Mouse (Mus musculus) midbrain, embryonic 10.5 days (tissue): ENCODE data around the gene Sap30. TPM values are rescaled to one million over a fixed set of nuclear protein-coding genes. Genes with fewer than 3 reads are reported as not detected.
"Not testable (repeated sequence)": the region's sequence is repeated elsewhere in the genome, so short reads cannot be mapped to it uniquely, and the experiment has no call there.

Source experiments
- DNase-seq: peaks from one replicate; pipeline ENCODE4 v3.0.0-alpha.2; 2017; ENCODE audit warnings: low spot score
- H3K27ac ChIP-seq: fragments of 300-500 bp; sonication (generic); replicated peaks from 2 replicates; pipeline ENCODE4 v1.5.1; 2016; ENCODE audit warnings: mild to moderate bottlenecking
- H3K27me3 ChIP-seq: fragments of 300-500 bp; sonication (generic); 2 replicates; pipeline ENCODE4 v1.6.1; 2016; ENCODE audit warnings: low read depth, mild to moderate bottlenecking; ENCODE audit not compliant: poor library complexity, severe bottlenecking
- H3K36me3 ChIP-seq: fragments of 300-500 bp; sonication (generic); 2 replicates; pipeline ENCODE4 v1.6.1; 2016; ENCODE audit warnings: mild to moderate bottlenecking, moderate library complexity
- H3K4me1 ChIP-seq: fragments of 300-500 bp; sonication (generic); 2 replicates; pipeline ENCODE4 v1.6.1; 2016
- H3K4me3 ChIP-seq: fragments of 300-500 bp; sonication (generic); 2 replicates; pipeline ENCODE4 v1.5.1; 2016; ENCODE audit warnings: mild to moderate bottlenecking, moderate library complexity
- H3K9me3 ChIP-seq: fragments of 300-500 bp; sonication (generic); replicated peaks from 2 replicates; pipeline ENCODE4 v1.6.1; 2016; ENCODE audit warnings: mild to moderate bottlenecking
- WGBS: fragments of 180-500 bp; shearing (Covaris S2); methylation state at CpG from one replicate; pipeline ENCODE4 v1.1.7; 2016; 5-methylcytosine and 5-hydroxymethylcytosine counted together
- polyA plus RNA-seq: library from polyadenylated mRNA; unstranded; fragments of >200 nt; fragmentation: Nextera tagmentation; extraction: Ambion mirVana; gene quantifications from 2 replicates; pipeline ENCODE4 v1.2.1, GENCODE M21; 2016

Gene Sap30
- 78.9 and 86.9 TPM in 2 replicates for polyA plus RNA-seq

DNA sequence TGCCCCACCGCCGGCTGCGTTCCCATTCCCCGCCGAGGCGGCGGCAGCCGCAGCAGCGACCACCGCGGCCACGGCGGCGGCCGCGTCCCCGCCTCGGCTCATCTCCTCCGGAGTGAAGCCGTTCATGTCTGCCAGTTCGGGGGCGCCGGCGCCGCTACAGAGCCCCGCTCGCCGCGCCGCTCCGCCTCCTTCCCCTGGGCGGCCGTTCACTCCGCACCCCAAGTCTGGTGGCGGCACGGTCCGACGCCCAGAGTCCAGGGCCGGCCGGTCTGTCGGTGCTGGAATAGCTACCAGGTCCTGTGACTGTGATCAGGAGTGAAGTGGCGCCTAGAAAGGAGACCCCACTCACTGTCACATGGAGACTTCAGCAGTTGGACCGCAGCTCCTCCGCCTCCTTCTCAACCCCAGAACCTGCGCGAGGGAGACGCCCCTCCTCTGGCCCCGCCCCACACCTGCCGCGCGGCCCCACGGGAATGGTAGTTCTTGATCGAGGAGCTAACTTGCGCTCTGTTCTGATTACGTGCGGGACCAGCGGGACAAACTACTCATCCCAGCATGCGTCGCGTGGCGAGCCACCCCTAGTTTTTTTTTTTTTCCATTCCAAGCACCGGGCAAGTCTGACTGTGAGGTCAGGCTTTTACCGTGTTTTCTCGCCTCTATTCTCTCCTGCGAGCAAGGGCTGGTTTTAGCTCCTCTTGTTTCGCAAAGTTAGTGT is at the start of gene Sap30:
Sap30 (minus strand) TSS at position 420 of the 715 bp plus-strand sequence.
- no peaks in the 10 kb centered on the region for H3K27me3 ChIP-seq
- no peaks in the 10 kb centered on the region for H3K9me3 ChIP-seq
- H3K27ac ChIP-seq: peak within 1 kb of the TSS; percentile 95
- peaks cover 29% of the 10 kb centered on the region for H3K36me3 ChIP-seq
- WGBS: under 1% methylated on average over 66 of the region's 66 CpGs
- peak within 1 kb of the TSS; percentile 97 for H3K4me3 ChIP-seq
- peaks cover 16% of the 10 kb centered on the region for H3K4me1 ChIP-seq
- peak; percentile 99 for DNase-seq

DNA sequence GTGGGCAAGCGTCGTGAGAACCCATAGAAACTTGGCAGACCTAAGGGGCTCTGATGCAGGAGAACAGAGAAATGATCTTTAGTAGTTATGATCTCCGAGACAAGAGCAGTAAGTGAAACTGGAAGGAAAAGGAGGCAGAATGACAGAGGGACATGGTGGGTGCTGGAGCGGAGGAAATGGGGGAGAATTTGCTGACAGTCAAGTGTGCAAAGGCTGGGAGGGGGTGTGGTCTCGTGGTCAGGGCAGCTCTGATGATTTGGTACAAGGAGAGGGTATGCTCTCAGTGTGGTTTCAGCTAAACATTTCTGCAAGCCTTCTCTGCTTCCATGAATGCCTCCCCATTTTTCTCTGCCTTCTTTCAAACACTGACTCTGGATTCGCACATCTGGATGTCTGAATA is 48.5 kb upstream of the Sap30 start:
- no peak for DNase-seq
- WGBS: 94% methylated on average over 6 of the region's 6 CpGs
- Histone ChIP-seq H3K27ac (no peak overlapping the region), H3K4me1 (no peaks in the 10 kb centered on the region), H3K27me3 (no peaks in the 10 kb centered on the region), H3K36me3 (peaks cover 29% of the 10 kb centered on the region), H3K9me3 (no peaks in the 10 kb centered on the region), H3K4me3 (no peak overlapping the region)

DNA sequence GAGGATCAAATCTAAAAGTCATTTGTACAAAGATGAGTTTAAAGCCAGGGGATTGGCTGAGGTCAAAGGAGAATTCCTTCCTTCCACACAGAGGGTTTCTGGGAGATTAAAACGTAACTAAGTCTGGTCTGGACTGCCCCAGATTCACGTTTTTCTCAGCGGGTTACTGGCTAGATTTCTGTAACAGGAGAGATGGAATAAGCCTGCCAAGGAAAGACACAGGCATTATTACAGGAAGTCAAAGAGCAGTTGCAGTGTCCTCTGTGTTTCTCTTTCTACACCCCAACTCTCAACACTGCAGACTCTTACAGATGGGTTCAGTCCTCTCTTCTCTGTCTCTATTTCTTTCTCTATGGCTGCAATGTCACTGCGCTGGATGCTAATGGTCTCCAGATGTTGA is 46.8 kb upstream of the Sap30 start:
- DNase-seq: no peak
- no peak overlapping the region for H3K4me3 ChIP-seq
- 78% methylated on average over 4 of the region's 4 CpGs for WGBS
- H3K9me3 ChIP-seq: no peaks in the 10 kb centered on the region
- no peaks in the 10 kb centered on the region for H3K27me3 ChIP-seq
- H3K27ac ChIP-seq: no peak overlapping the region
- H3K36me3 ChIP-seq: peaks cover 29% of the 10 kb centered on the region
- H3K4me1 ChIP-seq: no peaks in the 10 kb centered on the region; the same call in 1 of the 2 replicates

DNA sequence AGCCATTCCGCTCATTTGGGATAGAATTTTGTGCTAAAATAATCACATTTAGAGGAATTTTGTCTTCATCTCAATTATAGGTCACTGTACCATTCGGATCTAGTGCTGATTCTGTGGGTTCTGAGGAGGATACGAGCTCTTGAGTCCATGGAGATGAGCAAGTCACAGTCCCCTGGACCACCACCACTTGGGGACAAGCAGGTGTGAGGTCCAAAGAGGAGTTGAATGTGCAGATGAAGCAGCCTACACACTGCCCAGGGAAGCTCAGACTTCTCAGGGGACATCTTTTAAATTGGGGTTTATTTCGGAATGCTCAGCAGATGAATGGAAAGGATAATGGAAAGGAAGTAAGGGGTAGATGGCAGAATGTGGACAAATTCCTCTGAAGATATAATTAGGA is 45.4 kb upstream of the Sap30 start:
- Histone ChIP-seq H3K4me3 (no peak overlapping the region), H3K36me3 (peaks cover 29% of the 10 kb centered on the region), H3K27me3 (no peaks in the 10 kb centered on the region), H3K4me1 (no peaks in the 10 kb centered on the region; the same call in 1 of the 2 replicates), H3K27ac (no peak overlapping the region), H3K9me3 (no peaks in the 10 kb centered on the region)
- no peak for DNase-seq
- WGBS: 88% methylated on average over 4 of the region's 4 CpGs

DNA sequence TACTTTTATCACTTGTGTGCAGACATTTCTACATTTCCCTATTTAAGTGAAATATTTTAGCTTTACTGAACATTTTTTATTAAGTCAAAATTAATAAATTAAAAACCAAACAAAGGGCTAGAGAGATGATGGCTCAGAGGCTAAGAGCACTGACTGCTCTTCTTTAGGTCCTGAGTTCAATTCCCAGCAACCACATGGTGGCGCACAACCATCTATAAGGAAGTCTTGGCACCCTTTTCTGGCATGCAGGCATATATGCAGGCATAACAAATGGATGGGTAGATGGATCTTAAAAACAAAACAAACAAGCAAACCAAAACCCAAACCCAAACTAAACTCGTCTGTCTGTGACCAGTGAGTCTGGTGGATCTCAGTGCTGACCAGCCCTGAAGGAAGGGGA is 44.6 kb upstream of the Sap30 start:
- H3K9me3 ChIP-seq: no peaks in the 10 kb centered on the region
- no peak overlapping the region for H3K4me3 ChIP-seq
- 61% methylated on average over 2 of the region's 2 CpGs for WGBS
- H3K4me1 ChIP-seq: no peaks in the 10 kb centered on the region; the same call in 1 of the 2 replicates
- DNase-seq: no peak
- peaks cover 38% of the 10 kb centered on the region for H3K36me3 ChIP-seq
- H3K27me3 ChIP-seq: no peaks in the 10 kb centered on the region
- H3K27ac ChIP-seq: no peak overlapping the region

DNA sequence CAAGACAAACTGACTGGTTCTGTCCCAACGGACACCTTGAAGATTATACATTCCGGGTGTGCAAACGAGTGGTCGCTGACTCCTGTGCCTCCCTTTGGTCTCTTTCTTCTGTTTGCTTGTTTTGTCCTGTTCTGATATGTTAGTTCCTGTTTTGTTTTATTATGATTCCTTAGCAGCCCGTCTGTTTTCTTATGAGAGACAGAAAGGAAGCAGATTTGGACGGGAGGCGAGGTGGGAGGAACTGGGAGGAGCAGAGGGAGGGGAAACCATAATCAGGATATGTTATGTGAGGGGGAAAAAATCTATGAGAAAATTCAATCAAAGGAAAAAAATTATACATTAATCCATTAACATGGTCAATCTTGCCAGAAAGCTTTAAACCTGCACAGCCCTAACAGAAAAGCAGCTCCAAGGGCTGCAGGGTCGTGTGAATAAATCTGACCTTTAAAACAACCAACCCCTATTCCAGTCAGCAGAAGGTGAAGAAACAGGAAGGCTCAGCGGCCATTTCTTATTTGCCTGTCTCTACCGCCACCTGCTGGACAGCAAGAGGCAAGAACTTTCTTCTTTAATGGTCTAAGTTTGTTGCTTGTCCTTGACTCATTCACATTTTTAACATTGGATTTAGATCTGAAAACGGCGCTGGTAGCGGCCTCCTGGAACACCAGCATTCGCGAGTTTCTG is 43.1 kb upstream of the Sap30 start:
- Histone ChIP-seq H3K4me3 (no peak overlapping the region), H3K4me1 (no peaks in the 10 kb centered on the region; the same call in 1 of the 2 replicates), H3K9me3 (no peaks in the 10 kb centered on the region), H3K27me3 (no peaks in the 10 kb centered on the region), H3K36me3 (peaks cover 42% of the 10 kb centered on the region), H3K27ac (peak overlapping the region; percentile 13; the same call in 1 of the 2 replicates)
- DNase-seq: peak; percentile 74
- 32% methylated on average over 15 of the region's 15 CpGs for WGBS

DNA sequence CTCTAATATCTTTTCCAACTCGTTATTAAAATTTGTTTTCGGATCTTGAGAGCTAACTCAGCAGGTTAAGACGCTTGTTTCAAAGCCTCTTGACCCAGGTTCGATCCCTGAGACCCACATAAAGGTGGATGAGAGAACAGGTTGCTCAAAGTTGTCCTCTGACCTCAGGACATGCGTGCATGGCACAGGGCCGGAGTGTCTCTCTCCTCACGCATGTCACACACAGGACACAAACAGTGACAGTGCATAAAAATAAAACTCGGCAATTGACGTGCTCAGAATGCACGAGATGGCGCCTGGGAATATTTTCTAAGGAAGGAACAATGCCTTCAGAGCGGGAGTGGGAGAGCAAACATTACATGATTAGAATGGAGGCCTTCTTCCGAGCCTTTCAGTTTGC is 42.6 kb upstream of the Sap30 start:
- DNase-seq: no peak
- Histone ChIP-seq H3K27me3 (no peaks in the 10 kb centered on the region), H3K27ac (no peak overlapping the region), H3K36me3 (peaks cover 41% of the 10 kb centered on the region), H3K4me3 (no peak overlapping the region), H3K4me1 (no peaks in the 10 kb centered on the region; the same call in 1 of the 2 replicates), H3K9me3 (no peaks in the 10 kb centered on the region)
- 89% methylated on average over 13 of the region's 13 CpGs for WGBS

DNA sequence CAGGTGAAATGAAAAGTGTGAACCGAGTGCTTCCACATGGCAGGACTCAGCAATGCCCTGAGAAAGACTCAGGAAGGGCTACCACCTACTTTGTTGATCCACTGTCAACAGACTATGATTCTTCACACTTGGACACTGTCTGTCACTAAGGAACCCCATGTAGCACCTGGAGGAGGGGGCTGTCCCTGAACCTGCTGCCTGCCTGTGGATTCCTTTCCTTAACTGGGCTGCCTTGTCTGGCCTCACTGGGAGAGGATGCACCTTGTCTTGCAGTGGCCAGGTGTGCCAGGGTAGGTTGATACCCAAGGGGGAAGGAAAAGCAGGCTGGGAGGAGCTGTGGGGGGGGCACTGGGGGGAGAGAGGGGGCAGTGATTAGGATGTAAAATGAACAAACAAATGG is 40.4 kb upstream of the Sap30 start:
- WGBS: 96% methylated on average over 1 of the region's 1 CpGs
- H3K27ac ChIP-seq: no peak overlapping the region
- H3K27me3 ChIP-seq: no peaks in the 10 kb centered on the region
- H3K9me3 ChIP-seq: no peaks in the 10 kb centered on the region
- no peak for DNase-seq
- H3K4me1 ChIP-seq: no peaks in the 10 kb centered on the region; the same call in 1 of the 2 replicates
- no peak overlapping the region for H3K4me3 ChIP-seq
- peaks cover 31% of the 10 kb centered on the region for H3K36me3 ChIP-seq

DNA sequence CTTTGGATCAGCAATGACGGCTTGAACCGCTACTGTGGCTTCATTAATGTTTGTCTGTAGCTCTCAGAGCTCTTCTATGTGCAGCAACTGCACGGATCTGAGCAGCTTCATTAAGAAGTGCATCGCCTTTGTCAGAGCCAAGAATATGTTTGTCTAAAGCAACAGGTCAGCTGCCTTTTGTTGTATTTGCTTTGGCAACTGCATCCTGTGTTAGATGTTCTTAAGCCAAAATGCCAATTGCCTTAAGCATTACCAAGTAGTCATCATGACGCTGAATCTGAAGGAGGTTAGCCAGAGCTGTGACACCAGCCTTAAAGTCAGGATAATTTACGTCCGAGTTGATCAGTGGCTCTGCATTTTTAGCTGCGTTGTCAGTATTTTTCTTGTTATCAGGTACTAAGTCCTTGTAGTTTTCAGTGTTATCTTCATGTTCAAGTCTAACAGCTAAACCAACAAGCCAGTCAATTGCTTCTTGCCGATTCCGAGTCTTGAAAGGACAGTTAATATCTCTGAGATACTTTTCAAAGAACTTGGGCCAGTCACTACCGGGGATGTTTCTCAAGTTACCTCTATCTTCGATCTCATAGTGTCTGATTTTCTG is 32.6 kb upstream of the Sap30 start:
- H3K36me3 ChIP-seq: peaks cover 54% of the 10 kb centered on the region
- DNase-seq: no peak
- no peaks in the 10 kb centered on the region for H3K9me3 ChIP-seq
- no peaks in the 10 kb centered on the region for H3K27me3 ChIP-seq
- WGBS: 91% methylated on average over 12 of the region's 12 CpGs
- no peaks in the 10 kb centered on the region for H3K4me1 ChIP-seq
- H3K4me3 ChIP-seq: no peak overlapping the region
- H3K27ac ChIP-seq: no peak overlapping the region

DNA sequence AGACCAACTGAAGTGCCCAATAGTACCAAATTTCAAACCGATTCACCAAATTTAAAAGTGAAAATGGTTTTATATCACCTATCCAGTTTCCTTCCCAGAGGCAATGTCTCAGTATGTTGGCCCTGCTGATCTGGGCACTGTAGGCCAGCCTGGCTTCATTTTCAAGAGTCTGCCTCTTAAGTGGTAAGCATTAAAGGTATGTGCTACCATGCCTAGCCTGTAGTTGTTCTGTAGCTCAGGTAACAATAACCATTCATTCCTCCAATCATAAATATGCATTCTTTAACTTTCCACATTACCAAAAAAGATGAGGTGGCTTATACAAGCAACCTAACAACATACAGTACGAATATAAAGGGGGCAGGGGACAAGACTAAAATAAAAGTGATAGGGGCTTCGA is 30.1 kb upstream of the Sap30 start:
- H3K27ac ChIP-seq: no peak overlapping the region
- DNase-seq: no peak
- WGBS: 94% methylated on average over 3 of the region's 3 CpGs
- no peaks in the 10 kb centered on the region for H3K27me3 ChIP-seq
- H3K36me3 ChIP-seq: peaks cover 73% of the 10 kb centered on the region
- no peaks in the 10 kb centered on the region for H3K9me3 ChIP-seq
- H3K4me3 ChIP-seq: no peak overlapping the region
- peaks cover 13% of the 10 kb centered on the region for H3K4me1 ChIP-seq

DNA sequence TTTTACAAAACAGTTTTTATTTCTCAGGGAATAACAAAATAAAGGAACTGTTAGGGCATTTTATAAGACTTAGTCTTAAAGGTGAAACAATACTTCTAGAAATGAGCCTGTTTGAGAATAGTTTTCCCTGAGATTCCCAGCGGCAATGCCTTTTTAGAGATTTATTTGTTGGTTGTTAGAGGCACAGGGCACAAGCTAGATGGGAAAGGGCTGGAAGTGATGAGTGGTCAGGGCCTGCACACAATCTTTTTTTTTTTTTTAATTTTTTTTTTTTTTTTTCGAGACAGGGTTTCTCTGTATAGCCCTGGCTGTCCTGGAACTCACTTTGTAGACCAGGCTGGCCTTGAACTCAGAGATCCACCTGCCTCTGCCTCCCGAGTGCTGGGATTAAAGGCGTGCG is 29.0 kb upstream of the Sap30 start:
- H3K4me3 ChIP-seq, H3K27me3 ChIP-seq, H3K27ac ChIP-seq, H3K9me3 ChIP-seq, DNase-seq: not testable (repeated sequence)
- Histone ChIP-seq H3K36me3 (peaks cover 65% of the 10 kb centered on the region), H3K4me1 (peaks cover 13% of the 10 kb centered on the region)
- 91% methylated on average over 5 of the region's 5 CpGs for WGBS

DNA sequence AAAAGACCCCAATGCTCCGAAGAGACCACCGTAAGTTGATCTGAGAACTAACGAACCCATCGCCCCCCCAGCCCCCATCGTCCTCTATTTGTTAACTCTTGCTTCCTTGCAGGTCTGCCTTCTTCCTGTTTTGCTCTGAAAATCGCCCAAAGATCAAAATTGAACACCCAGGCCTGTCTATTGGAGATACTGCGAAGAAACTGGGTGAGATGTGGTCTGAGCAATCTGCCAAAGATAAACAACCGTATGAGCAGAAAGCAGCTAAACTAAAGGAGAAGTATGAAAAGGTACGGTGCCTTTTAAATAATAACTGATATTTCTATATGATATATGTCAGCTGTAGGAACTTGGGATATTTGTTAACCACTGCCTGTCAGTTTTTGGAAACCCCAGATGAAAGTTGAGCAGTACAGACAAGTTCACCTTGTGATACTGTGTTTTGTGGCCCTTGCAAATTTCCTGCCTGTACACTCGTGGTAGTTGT is 25.6 kb upstream of the Sap30 start:
- H3K4me1 ChIP-seq: peaks cover 23% of the 10 kb centered on the region
- not testable (repeated sequence) for H3K9me3 ChIP-seq, H3K27me3 ChIP-seq, DNase-seq
- peak overlapping the region; percentile 100 for H3K27ac ChIP-seq
- WGBS: 44% methylated on average over 10 of the region's 10 CpGs
- H3K36me3 ChIP-seq: peaks cover 52% of the 10 kb centered on the region
- peak overlapping the region; percentile 95 for H3K4me3 ChIP-seq
